Mouse (Mus musculus): ENCODE results near the gene Nek3. TPM values are rescaled to one million over a fixed set of nuclear protein-coding genes. Genes with fewer than 3 reads are reported as not detected.

Gene Nek3
- 1 to 10 TPM; 5.1 to 5.5 TPM for total RNA-seq (2021)
- long read RNA-seq, experiment 1, partial matches to known transcripts: 0 of 1 reads
- long read RNA-seq, experiment 1, other reads (novel, unspliced or antisense): 0 of 1 reads
- long read RNA-seq, experiment 2, partial matches to known transcripts: 2 of 6 reads
- long read RNA-seq, experiment 2, other reads (novel, unspliced or antisense): 1 of 6 reads

DNA sequence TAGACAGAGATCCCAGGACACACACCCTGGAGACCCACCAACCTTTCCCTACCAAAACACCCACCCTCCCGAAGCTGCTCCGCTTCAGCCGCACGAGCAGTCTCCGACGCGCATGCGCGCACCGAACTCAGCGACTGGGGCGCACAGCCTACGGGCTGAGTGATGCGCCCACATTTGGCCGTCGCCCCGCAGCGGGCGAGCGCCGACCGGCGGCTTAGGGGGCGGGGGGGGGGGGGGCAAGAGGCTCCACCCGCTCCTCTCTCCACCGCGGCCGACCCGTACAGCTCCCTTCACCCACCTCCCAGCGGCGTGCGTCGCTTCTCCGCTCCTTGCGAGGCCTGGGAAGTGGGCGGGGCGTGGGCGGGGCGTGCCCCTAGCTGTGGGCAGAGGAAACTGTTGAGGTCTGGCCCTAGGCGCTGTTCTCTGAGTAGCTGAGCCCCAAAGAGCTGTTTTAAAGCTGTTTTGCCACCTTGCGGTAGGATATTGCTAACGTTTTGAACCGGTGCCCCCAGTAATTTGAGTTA, at the start of gene Nek3:
Gene Nek3 (minus strand): TSS at position 356 of the 524 bp plus-strand sequence.
- DNase-seq (ENCODE audit: low spot score in 2 of 2): peak; percentile 73 to 78

DNA sequence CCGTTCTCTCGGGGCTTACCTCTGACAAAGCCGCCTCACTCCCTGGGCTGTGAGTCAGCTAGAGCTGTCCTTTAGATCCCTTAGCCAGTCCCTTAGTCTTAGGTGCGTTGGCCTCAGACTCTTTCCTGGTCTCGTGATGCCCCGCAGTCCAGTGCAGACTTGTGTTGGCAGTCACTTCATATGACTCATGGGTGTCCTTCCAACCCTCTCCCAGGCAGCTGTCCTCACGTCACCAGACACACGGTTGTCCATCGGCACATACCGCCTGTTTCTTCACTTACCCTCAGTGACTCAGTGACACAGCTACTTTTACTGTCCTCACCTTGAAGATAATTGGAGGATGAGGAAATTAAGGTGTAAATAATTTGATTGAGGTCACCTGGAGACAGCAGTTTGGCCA, 48.6 kb upstream of the Nek3 start:
- DNase-seq (ENCODE audit: low spot score in 2 of 2): peak in 1 of 2 experiments; percentile 52

DNA sequence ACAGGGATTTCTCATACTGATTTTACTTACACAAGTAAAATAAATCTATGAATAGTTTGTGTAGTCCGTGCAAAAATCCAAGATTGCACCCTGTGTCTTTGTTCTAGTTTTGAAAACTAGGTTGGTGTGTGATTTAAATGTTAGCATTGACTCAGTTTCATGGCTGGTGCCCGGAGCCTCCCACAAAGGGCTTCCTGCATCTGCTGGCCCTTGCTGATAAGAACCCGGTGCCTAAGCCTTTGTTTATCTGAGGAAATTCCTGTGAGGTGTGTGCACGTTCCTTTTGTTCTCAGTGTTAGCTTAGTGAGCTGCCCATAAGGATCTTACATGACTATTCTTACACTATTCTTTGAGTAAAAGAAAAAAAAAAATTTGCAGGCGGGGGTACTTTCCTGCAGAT, 42.8 kb upstream of the Nek3 start:
- DNase-seq (ENCODE audit: low spot score in 2 of 2): no peak

DNA sequence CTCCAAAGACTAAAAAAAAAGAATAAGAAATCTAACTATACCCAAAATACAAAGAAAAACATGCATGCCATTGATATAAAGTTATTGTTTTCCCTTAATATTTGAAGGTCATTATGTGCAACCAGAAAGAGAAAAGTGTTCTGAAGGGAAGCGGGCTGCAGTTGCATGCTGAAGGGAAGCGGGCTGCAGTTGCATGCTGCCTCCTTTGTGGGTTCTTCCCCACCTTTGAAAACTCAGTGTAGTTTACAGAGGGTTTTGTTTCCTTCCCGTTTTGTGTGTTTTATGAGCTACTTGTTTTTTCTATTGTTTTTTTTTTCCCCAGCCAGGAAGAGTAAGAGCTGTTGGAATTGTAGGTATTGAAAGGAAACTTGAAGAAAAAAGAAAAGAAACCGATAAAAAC, 41.3 kb upstream of the Nek3 start:
- DNase-seq (ENCODE audit: low spot score in 2 of 2): no peak

DNA sequence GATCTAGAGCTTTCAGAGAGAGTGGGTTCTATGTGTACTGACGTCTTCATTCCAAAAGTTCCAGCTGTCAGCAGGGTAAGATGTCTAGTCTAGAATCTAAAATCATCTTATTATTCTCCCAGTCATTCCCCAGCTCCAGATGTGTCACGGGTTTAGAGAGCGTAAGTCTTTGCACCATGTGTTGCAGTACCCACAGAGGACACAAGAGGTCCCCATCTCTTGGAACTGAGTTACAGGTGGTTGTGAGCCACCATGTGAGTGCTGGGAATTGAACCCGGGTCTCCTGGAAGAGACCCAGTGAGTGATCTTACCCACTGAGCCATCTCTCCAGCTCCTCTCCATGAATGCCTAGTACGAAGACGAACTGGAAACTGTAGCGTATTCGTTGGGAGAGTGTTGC, 33.2 kb upstream of the Nek3 start:
- no peak for DNase-seq (ENCODE audit: low spot score in 2 of 2)

DNA sequence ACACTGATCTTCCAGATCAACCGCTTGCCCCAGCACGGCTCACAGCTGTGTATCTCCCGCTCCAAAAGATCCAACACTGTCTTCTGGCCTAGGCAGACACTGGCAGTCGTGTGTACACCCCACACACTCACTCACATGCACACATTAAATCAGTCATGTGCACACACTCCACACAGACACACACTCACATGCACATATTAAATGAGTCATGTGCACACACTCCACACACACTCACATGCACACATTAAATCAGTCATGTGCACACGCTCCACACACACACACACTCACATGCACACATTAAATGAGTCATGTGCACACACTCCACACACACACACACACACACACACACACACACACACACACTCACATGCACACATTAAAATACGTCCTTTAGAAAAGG, 31.7 kb upstream of the Nek3 start:
- no peak for DNase-seq (ENCODE audit: low spot score in 2 of 2)

DNA sequence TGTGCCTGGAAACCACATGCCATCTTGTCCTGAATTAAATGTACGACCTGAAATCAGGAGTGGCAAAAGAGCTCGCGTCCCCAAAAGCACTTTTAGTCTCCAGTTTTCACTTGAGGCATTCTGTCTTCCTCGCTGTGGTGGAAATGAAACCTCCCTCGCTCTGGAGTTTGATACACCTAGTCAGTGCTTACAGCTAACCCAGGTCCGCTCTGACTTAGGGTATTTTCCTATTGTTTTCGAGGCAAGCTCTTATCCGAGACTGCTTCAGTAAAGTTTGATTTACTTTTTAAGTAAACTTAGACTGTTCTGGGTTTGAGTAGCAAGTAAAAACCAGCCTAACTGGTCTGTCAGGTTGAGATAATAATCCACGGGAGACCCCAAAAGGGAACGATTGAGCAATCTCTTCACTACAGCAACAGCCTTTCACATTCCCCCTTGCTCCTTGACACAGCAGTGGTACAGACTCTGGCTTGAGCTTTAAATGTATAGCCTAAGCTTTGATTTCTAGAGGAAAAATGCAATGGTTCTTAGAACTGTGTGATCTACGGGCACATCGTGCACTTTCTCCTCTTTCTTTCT, 27.3 kb upstream of the Nek3 start:
- DNase-seq (ENCODE audit: low spot score in 2 of 2): no peak

DNA sequence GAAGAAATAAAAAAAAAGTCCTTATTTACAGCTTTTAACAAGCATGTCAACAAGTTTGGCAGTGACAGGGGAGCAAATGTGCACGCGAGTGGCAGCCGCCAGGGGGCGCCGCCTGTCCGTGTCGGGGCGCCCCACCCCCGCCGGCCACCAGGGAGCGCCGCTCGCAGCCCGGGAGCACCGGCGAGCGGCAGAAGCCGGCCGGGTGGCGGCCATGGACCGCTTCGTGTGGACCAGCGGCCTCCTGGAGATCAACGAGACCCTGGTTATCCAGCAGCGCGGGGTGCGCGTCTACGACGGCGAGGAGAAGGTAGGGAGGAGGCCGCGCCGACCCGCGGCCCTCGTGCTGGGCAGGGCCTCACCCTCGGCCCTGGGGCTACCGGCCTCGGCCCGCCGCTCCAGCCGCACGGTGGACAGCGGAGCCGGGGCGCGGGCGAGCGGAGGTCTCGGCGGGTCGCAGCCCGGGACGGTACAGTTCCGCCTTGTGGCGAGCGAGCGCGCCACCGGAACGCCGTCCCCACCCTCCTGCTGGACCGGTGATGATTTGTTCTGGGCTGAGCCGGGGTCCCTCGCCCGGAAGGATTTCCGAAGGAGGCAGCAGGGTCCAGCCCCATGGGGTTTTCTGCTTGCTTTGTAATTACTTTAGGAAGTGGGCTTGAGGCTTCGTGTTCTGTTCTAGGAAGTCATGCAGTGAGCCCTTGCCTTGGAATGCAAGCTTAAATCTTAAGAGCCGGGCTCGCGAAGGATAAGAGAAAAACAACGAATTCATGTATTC, 26.6 kb upstream of the Nek3 start, which contains the start of gene Vps36:
Gene Vps36 (plus strand): TSS at position 150 of the 772 bp plus-strand sequence.
- DNase-seq (ENCODE audit: low spot score in 2 of 2): peak; percentile 94 to 96

DNA sequence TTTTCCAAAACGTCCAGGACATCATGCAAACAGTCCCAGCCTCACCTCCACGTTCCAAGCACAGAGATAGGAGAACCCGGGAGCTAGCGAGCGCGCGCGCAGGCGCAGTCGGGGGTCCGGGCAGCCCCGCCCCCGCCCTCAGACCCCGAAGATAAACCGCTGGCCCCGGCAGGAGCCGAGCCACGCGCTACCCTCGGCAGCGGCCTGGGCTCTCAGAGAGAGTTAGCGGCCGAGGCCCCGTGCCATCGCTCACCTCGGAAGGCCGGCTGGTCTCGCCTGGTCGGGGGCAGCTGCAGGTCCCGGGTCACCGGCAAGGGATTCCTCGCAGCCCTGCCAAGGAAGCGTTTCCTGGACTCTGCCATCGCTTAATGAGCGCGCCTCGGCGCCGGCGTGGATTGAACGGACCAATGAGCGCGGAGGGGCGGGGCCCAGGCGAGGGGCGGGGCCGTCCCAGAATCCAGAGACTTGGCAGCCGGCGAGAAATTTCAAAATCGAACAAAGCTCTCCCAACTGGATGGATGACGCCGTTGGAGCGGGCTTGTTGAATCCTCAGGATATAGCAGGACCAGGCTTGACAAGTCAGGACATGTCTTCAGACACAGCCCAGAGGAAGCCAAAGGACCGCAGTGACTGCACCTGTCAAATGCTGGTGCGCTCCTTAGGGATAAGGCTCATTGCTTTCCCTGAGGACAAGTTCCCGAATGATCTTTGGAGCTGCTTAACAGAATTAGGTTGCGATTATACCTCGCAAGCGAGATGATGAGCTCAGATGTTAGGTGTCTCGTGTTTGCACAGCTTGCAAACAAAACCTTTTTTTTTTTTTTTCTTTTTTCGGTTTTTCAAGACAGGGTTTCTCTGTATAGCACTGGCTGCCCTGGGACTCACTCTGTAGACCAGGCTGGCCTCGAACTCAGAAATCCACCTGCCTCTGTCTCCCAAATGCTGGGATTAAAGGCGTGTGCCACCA, 19.5 kb upstream of the Nek3 start, which contains the start of gene Ckap2:
Gene Ckap2 (minus strand): TSS at position 389 of the 967 bp plus-strand sequence.
- DNase-seq (ENCODE audit: low spot score in 2 of 2): peak; percentile 84 to 86

DNA sequence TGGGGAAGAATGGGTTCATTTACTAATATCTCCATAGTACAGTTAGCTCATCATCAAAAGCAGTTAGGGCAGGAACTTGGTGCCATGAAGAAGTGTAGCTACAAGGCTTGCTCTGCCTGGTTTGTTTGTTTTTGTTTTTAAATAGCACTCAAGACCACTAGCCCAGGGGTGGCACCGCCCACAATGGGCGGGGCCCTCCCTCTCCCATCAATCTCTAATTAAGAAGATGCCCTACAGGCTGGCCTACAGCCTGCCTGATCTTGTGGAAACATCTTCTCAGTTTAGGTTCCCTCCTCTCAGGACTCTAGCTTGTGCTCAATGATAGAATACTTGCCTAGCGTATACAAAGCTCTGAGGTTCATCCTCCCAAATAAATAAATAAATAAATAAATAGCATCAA, 18.6 kb upstream of the Nek3 start:
- DNase-seq (ENCODE audit: low spot score in 2 of 2): no peak

DNA sequence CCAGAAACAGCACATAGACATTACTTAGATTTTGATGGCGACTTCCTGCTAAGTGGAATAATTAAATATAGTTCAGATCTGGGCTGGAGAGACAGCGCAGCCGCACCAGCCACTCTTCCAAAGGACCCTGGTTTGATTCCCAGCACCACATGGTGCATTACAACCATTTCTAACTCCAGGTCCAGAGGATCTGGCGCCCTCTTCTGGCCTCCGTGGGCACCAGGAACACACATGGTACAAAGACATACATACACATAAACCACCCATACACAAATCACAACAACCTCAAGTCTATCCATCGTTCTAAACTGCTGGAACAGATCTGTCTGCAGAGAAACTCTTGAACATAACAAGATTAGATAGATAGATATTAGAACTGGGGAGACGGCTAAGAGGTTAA, 9.7 kb upstream of the Nek3 start:
- no peak for DNase-seq (ENCODE audit: low spot score in 2 of 2)

DNA sequence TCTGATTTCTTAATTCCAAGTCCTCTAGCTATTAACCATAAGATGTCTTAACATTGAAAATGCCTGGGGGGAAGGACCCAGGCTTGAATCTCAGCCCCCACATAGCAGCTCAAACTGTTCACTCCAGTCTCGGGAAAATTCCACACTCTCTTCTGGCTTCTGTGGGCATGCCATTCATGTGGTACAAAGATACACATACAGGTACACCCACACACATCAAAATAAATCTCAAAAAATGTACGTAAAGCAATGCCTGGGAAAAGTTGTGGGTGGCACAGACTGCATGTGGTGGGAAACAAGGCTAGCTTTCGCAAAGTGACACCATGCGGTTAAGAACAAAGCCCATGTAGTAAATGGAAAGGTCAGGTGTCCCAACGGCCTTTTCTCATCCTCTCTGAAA, 2.9 kb upstream of the Nek3 start:
- DNase-seq (ENCODE audit: low spot score in 2 of 2): no peak

DNA sequence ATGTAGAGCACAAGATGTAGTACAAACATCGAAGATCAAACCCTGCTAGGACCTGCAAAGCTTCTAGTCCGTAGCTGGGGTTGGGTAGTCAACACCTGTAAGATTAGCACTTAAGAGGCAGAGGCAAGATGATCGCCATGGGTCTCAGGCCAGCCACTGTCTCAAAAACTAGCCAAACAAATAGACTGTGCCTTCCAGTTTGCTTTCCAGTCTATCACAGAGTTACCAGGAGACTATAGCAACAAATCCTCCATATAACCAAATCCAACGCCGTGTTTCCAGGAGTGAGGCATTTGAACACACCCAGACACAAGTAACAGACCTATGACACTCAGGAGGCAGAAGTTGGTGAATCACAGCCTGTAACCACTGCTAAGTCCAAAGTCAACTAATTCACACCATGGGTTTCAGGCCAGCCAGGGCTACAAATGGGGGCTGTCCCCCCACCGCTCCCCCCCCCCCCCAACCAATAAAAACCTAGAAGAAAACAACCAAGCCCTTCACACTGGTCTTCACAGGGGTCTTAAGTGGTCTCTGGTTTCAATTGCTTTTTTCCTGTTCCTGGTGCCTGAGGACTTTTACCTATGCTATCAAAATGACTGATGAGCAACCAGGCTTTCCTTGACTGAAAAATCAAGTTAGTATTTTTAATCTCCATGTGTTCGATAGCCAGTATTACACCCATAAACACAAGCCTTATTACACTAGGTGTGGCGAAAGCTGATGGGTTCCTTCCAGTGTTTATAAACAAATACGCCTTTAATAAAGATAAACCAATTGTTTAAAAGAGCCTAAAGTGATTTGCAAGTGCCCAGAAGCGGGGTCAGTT, 770 bp downstream of the Nek3 start:
- no peak for DNase-seq (ENCODE audit: low spot score in 2 of 2)

DNA sequence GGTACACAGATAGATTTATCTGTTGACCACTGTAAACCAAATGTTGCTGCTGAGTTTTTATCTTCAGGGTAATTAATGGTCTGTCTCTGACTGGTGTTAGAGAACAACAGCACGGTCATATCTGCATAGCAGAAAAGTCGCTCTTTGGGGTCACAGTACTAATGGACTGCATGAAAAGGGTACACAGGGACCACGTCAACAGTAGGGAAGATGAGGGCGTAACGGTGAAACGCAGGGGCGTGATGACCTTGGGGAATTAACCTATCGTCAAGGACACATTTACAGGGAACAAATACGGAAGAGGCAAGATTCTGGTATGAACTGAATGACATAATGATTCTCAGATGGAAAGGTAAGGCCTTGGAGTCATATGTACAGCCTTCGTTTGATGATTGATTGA, 1.8 kb downstream of the Nek3 start:
- DNase-seq (ENCODE audit: low spot score in 2 of 2): no peak

DNA sequence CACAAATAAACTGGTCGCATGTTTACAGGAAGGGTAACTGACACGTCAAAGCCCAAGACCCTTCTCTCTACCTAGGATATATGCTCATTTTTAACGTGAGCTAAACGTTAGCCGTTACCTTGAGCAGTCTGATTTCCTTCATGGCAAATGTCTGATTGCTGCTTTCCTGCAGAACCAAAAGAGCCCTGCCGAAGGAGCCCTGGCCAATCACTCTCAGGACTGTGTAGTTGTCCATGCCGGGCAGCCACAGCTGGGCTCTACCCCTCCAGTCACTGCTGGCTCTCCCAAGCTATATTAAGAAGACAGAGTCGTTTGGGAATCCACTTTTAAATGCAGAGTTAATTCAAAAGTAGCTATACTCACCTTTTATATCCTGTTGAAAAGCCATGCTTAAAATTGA, 4.0 kb downstream of the Nek3 start:
- no peak for DNase-seq (ENCODE audit: low spot score in 2 of 2)

DNA sequence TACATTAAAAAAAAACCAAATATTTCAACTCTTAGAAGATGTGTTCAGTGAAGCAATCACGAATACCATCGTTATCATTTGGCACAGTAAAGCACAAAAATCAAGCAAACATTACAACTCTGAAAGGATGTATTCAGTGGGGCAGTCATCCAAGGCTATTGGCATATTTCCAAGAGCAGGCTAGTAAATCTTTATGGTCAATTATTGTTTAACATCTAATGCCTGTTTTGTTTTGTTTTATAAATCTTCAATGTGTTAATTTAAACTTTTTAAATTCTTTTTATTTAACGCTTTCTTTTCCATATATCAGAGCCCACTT, 15.9 kb downstream of the Nek3 start:
- no peak for DNase-seq (ENCODE audit: low spot score in 2 of 2)

DNA sequence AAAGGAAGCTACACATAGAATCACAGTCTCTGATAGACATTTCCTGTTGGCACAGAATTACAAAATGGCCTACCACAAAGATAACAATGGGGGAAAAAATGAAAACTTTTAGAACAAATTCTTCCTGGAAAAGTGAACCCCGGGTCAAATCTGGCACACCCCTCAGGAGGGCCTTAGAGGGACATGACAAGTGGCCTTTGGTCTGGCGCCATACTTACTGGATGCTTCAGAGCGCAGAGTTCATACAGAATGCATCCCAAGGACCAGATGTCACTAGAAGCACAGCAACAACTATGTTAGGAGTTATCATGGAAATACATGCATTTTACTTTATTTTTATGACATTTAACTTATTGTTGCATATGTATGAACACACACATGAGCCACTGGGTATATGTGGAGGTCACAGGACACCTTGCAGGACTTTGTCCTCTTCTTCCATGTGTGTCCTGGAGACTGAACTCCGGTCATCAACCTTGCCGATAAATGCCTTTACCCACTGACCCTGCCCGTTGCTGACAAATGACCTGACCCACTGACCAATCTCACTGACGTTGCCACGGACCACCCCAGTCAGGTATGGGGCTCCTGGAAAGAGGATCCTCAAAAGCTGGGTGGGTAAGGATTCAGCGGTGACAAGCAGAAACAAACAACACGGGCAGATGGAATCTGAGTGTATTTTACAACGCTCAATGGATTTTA, 16.4 kb downstream of the Nek3 start:
- DNase-seq (ENCODE audit: low spot score in 2 of 2): no peak

DNA sequence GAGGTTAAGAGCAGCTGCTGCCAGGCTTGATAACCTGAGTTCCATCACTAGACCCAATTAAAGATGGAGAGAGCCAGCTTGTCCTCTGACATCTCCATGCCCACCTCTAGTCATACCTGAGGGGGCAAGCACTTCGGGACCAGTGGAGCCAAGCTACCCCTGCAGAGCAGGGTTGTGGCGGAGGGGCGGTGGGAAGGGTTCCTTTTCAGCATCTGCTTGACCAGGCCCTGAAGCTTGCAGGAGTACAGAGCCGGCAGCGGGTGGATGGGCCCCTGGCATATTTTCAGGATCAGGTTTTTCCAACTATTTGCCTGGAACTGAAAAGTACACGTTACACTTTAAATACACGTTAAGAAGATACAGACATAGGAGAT, 17.9 kb downstream of the Nek3 start:
- no peak for DNase-seq (ENCODE audit: low spot score in 2 of 2)

DNA sequence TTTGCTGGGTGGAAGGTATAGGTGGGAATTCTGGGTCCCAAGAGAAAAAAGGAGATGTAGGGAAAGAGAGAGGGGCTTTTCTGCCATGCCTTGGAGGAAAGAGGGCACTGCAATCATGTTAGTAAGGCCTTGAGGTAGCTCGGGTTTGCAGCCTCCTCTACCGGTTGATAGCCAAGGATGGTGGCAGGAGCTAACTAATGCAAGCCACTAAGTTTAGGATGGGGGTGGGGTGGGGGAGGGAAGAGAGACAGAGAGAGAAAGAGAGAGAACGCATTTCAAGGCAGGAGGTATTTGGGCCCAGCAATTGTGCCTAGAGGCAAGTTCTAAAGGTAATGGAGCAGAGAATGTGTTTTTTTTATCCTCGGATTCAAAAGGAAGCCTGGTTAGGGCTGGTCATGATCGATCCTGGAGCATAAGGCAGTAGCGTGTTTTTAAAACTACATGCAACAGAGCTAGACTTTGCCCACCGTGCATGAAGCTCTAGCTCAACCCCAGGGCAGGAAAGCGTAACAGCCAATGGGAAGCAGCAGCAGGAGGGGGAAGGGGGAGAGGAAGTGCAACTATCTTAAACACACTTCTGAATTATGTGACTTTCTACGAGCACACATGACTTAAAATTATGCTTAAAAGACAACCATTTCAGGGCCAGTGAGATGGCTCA, 18.4 kb downstream of the Nek3 start:
- DNase-seq (ENCODE audit: low spot score in 2 of 2): no peak
